Mouse (Mus musculus): ENCODE data around the gene Mex3a. TPM values are rescaled to one million over a fixed set of nuclear protein-coding genes. Genes with fewer than 3 reads are reported as not detected.
A peak's percentile ranks its signal among the peaks of the same experiment; 100 is the strongest.
"Not testable (repeated sequence)": the region's sequence is repeated elsewhere in the genome, so short reads cannot be mapped to it uniquely, and the experiment has no call there.

The Mex3a gene
- polyA plus RNA-seq, 1 experiment from 2014 or later = 51.9 TPM

- Histone ChIP-seq H3K36me3 (ENCODE audit: control insufficient read depth, insufficient read depth, low read length) (peaks cover 17% of the 10 kb centered on the region), H3K27ac (ENCODE audit: low read depth, low read length) (no peak overlapping the region), H3K9ac (ENCODE audit: low read depth, low read length) (no peak overlapping the region), H3K4me2 (replicated peaks; ENCODE audit: low read depth, low read length) (no peak overlapping the region), H3K4me1 (replicated peaks; ENCODE audit: control insufficient read depth, insufficient read depth, low read length) (no peaks in the 10 kb centered on the region), H3K27me3 (ENCODE audit: control insufficient read depth, insufficient read depth, low read length) (no peaks in the 10 kb centered on the region), H3K9me3 (ENCODE audit: control insufficient read depth, low read length) (no peaks in the 10 kb centered on the region), H3K4me3 (ENCODE audit: low read depth, low read length) (no peak overlapping the region)
- DNase-seq (ENCODE audit: low spot score) (no peak), ATAC-seq (ENCODE audit: low FRiP score) (no peak)
- 65% methylated on average over 1 of the region's 1 CpGs for WGBS
Measured at GRCm38 (mm10) chr3:88571856-88572255, 39.7 kb downstream of the Mex3a start.

GRCm38 (mm10) chr3:88572835-88573234, 40.6 kb downstream of the Mex3a start:
- no peak overlapping the region for H3K27ac ChIP-seq (ENCODE audit: low read depth, low read length)
- no peak overlapping the region for H3K4me2 ChIP-seq (replicated peaks; ENCODE audit: low read depth, low read length)
- peaks cover 12% of the 10 kb centered on the region for H3K36me3 ChIP-seq (ENCODE audit: control insufficient read depth, insufficient read depth, low read length)
- no peak overlapping the region for H3K4me3 ChIP-seq (ENCODE audit: low read depth, low read length)
- ATAC-seq (ENCODE audit: low FRiP score) (no peak), DNase-seq (ENCODE audit: low spot score) (no peak)
- 78% methylated on average over 2 of the region's 2 CpGs for WGBS
- no peaks in the 10 kb centered on the region for H3K27me3 ChIP-seq (ENCODE audit: control insufficient read depth, insufficient read depth, low read length)
- H3K9me3 ChIP-seq (ENCODE audit: control insufficient read depth, low read length) = no peaks in the 10 kb centered on the region
- no peak overlapping the region for H3K9ac ChIP-seq (ENCODE audit: low read depth, low read length)
- no peaks in the 10 kb centered on the region for H3K4me1 ChIP-seq (replicated peaks; ENCODE audit: control insufficient read depth, insufficient read depth, low read length)

- WGBS = 88% methylated on average over 2 of the region's 2 CpGs
- Histone ChIP-seq H3K9ac (ENCODE audit: low read depth, low read length) (no peak overlapping the region), H3K36me3 (ENCODE audit: control insufficient read depth, insufficient read depth, low read length) (peaks cover 4% of the 10 kb centered on the region; the same call in 1 of the 2 replicates), H3K9me3 (ENCODE audit: control insufficient read depth, low read length) (no peaks in the 10 kb centered on the region), H3K27ac (ENCODE audit: low read depth, low read length) (no peak overlapping the region), H3K4me1 (replicated peaks; ENCODE audit: control insufficient read depth, insufficient read depth, low read length) (no peaks in the 10 kb centered on the region), H3K4me3 (ENCODE audit: low read depth, low read length) (no peak overlapping the region), H3K4me2 (replicated peaks; ENCODE audit: low read depth, low read length) (no peak overlapping the region), H3K27me3 (ENCODE audit: control insufficient read depth, insufficient read depth, low read length) (no peaks in the 10 kb centered on the region)
- no peak for ATAC-seq (ENCODE audit: low FRiP score)
- DNase-seq (ENCODE audit: low spot score) = no peak
Measured at GRCm38 (mm10) chr3:88573810-88574209, 41.6 kb downstream of the Mex3a start.

- Histone ChIP-seq H3K9ac (ENCODE audit: low read depth, low read length) (no peak within 1 kb of the TSS), H3K4me1 (replicated peaks; ENCODE audit: control insufficient read depth, insufficient read depth, low read length) (no peaks in the 10 kb centered on the region), H3K27ac (ENCODE audit: low read depth, low read length) (no peak within 1 kb of the TSS), H3K4me2 (replicated peaks; ENCODE audit: low read depth, low read length) (no peak within 1 kb of the TSS), H3K9me3 (ENCODE audit: control insufficient read depth, low read length) (no peaks in the 10 kb centered on the region), H3K4me3 (ENCODE audit: low read depth, low read length) (no peak within 1 kb of the TSS), H3K36me3 (ENCODE audit: control insufficient read depth, insufficient read depth, low read length) (no peaks in the 10 kb centered on the region), H3K27me3 (ENCODE audit: control insufficient read depth, insufficient read depth, low read length) (no peaks in the 10 kb centered on the region)
- DNase-seq (ENCODE audit: low spot score) (no peak), ATAC-seq (ENCODE audit: low FRiP score) (no peak)
- 90% methylated on average over 3 of the region's 3 CpGs for WGBS
Measured at GRCm38 (mm10) chr3:88575540-88575939, 43.3 kb downstream of the Mex3a start, which contains the start of gene Ssr2. Gene Ssr2 (plus strand): TSS chr3:88575876.

GRCm38 (mm10) chr3:88577846-88578245, 45.7 kb downstream of the Mex3a start:
- not testable (repeated sequence) for H3K36me3 ChIP-seq (ENCODE audit: control insufficient read depth, insufficient read depth, low read length); H3K9ac ChIP-seq (ENCODE audit: low read depth, low read length); DNase-seq (ENCODE audit: low spot score); H3K4me3 ChIP-seq (ENCODE audit: low read depth, low read length); ATAC-seq (ENCODE audit: low FRiP score); H3K27ac ChIP-seq (ENCODE audit: low read depth, low read length); H3K4me2 ChIP-seq (replicated peaks; ENCODE audit: low read depth, low read length); H3K27me3 ChIP-seq (ENCODE audit: control insufficient read depth, insufficient read depth, low read length); H3K4me1 ChIP-seq (replicated peaks; ENCODE audit: control insufficient read depth, insufficient read depth, low read length); H3K9me3 ChIP-seq (ENCODE audit: control insufficient read depth, low read length)
- 88% methylated on average over 5 of the region's 5 CpGs for WGBS

GRCm38 (mm10) chr3:88578498-88579424, 46.6 kb downstream of the Mex3a start:
- Histone ChIP-seq H3K4me1 (replicated peaks; ENCODE audit: control insufficient read depth, insufficient read depth, low read length) (no peaks in the 10 kb centered on the region), H3K9ac (ENCODE audit: low read depth, low read length) (no peak overlapping the region), H3K27me3 (ENCODE audit: control insufficient read depth, insufficient read depth, low read length) (no peaks in the 10 kb centered on the region), H3K9me3 (ENCODE audit: control insufficient read depth, low read length) (no peaks in the 10 kb centered on the region), H3K4me3 (ENCODE audit: low read depth, low read length) (peak overlapping the region; percentile 74), H3K36me3 (ENCODE audit: control insufficient read depth, insufficient read depth, low read length) (no peaks in the 10 kb centered on the region), H3K4me2 (replicated peaks; ENCODE audit: low read depth, low read length) (peak overlapping the region; percentile 28), H3K27ac (ENCODE audit: low read depth, low read length) (no peak overlapping the region)
- DNase-seq (ENCODE audit: low spot score) (no peak), ATAC-seq (ENCODE audit: low FRiP score) (peak; percentile 54)
- 48% methylated on average over 8 of the region's 8 CpGs for whole genome bisulfite sequencing

- ATAC-seq (ENCODE audit: low FRiP score) (peak; percentile 84), DNase-seq (ENCODE audit: low spot score) (peak; percentile 83)
- Histone ChIP-seq H3K4me2 (replicated peaks; ENCODE audit: low read depth, low read length) (peak overlapping the region; percentile 68), H3K9me3 (ENCODE audit: control insufficient read depth, low read length) (no peaks in the 10 kb centered on the region), H3K9ac (ENCODE audit: low read depth, low read length) (peak overlapping the region; percentile 67), H3K27me3 (ENCODE audit: control insufficient read depth, insufficient read depth, low read length) (no peaks in the 10 kb centered on the region), H3K4me1 (replicated peaks; ENCODE audit: control insufficient read depth, insufficient read depth, low read length) (no peaks in the 10 kb centered on the region), H3K4me3 (ENCODE audit: low read depth, low read length) (peak overlapping the region; percentile 74), H3K36me3 (ENCODE audit: control insufficient read depth, insufficient read depth, low read length) (no peaks in the 10 kb centered on the region), H3K27ac (ENCODE audit: low read depth, low read length) (no peak overlapping the region)
- WGBS = under 1% methylated on average over 34 of the region's 34 CpGs
Measured at GRCm38 (mm10) chr3:88579454-88580117, 47.4 kb downstream of the Mex3a start.

GRCm38 (mm10) chr3:88585769-88586168, 53.6 kb downstream of the Mex3a start:
- H3K4me3 ChIP-seq (ENCODE audit: low read depth, low read length) = no peak overlapping the region
- no peaks in the 10 kb centered on the region for H3K9me3 ChIP-seq (ENCODE audit: control insufficient read depth, low read length)
- no peak overlapping the region for H3K4me2 ChIP-seq (replicated peaks; ENCODE audit: low read depth, low read length)
- H3K4me1 ChIP-seq (replicated peaks; ENCODE audit: control insufficient read depth, insufficient read depth, low read length) = no peaks in the 10 kb centered on the region
- H3K27me3 ChIP-seq (ENCODE audit: control insufficient read depth, insufficient read depth, low read length) = no peaks in the 10 kb centered on the region
- no peak for ATAC-seq (ENCODE audit: low FRiP score)
- H3K36me3 ChIP-seq (ENCODE audit: control insufficient read depth, insufficient read depth, low read length) = 0 out of 2 replicates have a peak, but pooled peaks cover 4% of the 10 kb centered on the region
- DNase-seq (ENCODE audit: low spot score) = no peak
- H3K9ac ChIP-seq (ENCODE audit: low read depth, low read length) = no peak overlapping the region
- no peak overlapping the region for H3K27ac ChIP-seq (ENCODE audit: low read depth, low read length)
- WGBS = 98% methylated on average over 6 of the region's 6 CpGs

Measured in hindbrain, embryonic 11.5 days (tissue).